Mouse (Mus musculus): ENCODE results near the gene Treh. TPM values are rescaled to one million over a fixed set of nuclear protein-coding genes. Genes with fewer than 3 reads are reported as not detected.

Gene Treh
- polyA plus RNA-seq, 1 experiment, result 0.10 TPM

DNA sequence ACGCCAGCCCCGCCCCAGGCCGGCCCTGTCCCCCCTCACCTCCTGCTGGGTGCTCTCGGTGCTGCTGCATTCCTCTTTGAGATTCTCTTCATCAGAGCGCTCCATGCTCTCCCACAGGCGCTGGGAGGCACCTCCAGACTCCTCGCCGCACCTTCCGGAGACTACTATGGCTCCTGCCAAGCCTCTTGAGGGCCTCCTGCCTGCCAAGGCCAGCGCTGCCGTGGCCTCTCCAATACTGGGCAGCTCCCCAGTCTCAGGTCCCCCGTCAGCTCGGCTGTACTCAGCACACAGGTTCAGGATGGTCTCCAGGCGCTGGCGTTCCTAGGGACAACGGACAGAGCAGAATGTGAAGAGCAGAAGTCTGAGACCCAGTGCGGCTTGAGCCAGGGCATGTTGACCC lies 38.6 kb downstream of the Treh start:
- no peak for TF ChIP-seq CTCF (IDR thresholded peaks at IDR 0.05; ENCODE audit: extremely low read depth, insufficient read depth, low read length)
- TF ChIP-seq POLR2A (IDR thresholded peaks at IDR 0.05; ENCODE audit: extremely low read depth, insufficient read depth, low read length), result no peak
- Histone ChIP-seq H3K4me3 (ENCODE audit: insufficient read depth, low read length) (no peak overlapping the region), H3K4me1 (ENCODE audit: control insufficient read depth, insufficient read depth, low read length) (no peaks in the 10 kb centered on the region), H3K27ac (ENCODE audit: insufficient read depth, low read length) (no peak overlapping the region)

- Histone ChIP-seq H3K27ac (ENCODE audit: insufficient read depth, low read length) (no peak overlapping the region), H3K4me3 (ENCODE audit: insufficient read depth, low read length) (no peak overlapping the region), H3K4me1 (ENCODE audit: control insufficient read depth, insufficient read depth, low read length) (no peaks in the 10 kb centered on the region)
- no peak for TF ChIP-seq POLR2A (IDR thresholded peaks at IDR 0.05; ENCODE audit: extremely low read depth, insufficient read depth, low read length)
- TF ChIP-seq CTCF (IDR thresholded peaks at IDR 0.05; ENCODE audit: extremely low read depth, insufficient read depth, low read length), result no peak
These were observed 40.0 kb downstream of the Treh start for GRCm38 (mm10) chr9:44713080-44713479.

- H3K4me1 ChIP-seq (ENCODE audit: control insufficient read depth, insufficient read depth, low read length), result no peaks in the 10 kb centered on the region
- H3K27ac ChIP-seq (ENCODE audit: insufficient read depth, low read length), result no peak overlapping the region
- no peak for TF ChIP-seq CTCF (IDR thresholded peaks at IDR 0.05; ENCODE audit: extremely low read depth, insufficient read depth, low read length)
- no peak for TF ChIP-seq POLR2A (IDR thresholded peaks at IDR 0.05; ENCODE audit: extremely low read depth, insufficient read depth, low read length)
- no peak overlapping the region for H3K4me3 ChIP-seq (ENCODE audit: insufficient read depth, low read length)
These were observed 40.5 kb downstream of the Treh start for GRCm38 (mm10) chr9:44713574-44713973.

DNA sequence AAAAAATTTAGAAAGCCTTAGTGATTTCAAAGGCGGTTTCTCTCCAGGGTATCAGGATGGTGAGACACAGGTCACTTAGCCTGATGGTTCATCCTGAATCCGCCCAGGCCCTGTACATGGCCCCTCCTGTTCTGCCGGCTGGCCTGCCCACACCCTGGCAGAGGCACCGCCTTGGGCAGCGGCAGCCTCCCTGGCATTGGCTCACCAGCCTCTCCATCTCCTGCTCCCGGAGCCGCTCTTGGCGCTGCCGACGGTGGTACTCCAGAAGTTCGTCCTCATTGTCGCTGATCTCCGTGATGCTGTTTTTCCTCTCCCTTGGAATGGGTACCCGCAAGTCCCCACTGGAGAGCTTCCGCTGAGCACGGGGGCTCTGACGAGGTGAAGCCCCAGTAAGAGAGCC lies 42.1 kb downstream of the Treh start:
- no peaks in the 10 kb centered on the region for H3K4me1 ChIP-seq (ENCODE audit: control insufficient read depth, insufficient read depth, low read length)
- no peak overlapping the region for H3K27ac ChIP-seq (ENCODE audit: insufficient read depth, low read length)
- no peak overlapping the region for H3K4me3 ChIP-seq (ENCODE audit: insufficient read depth, low read length)
- TF ChIP-seq CTCF (IDR thresholded peaks at IDR 0.05; ENCODE audit: extremely low read depth, insufficient read depth, low read length) (no peak), POLR2A (IDR thresholded peaks at IDR 0.05; ENCODE audit: extremely low read depth, insufficient read depth, low read length) (no peak)

GRCm38 (mm10) chr9:44715705-44716362 lies 42.8 kb downstream of the Treh start:
- TF ChIP-seq CTCF (IDR thresholded peaks at IDR 0.05; ENCODE audit: extremely low read depth, insufficient read depth, low read length) (no peak), POLR2A (IDR thresholded peaks at IDR 0.05; ENCODE audit: extremely low read depth, insufficient read depth, low read length) (no peak)
- Histone ChIP-seq H3K4me1 (ENCODE audit: control insufficient read depth, insufficient read depth, low read length) (no peaks in the 10 kb centered on the region), H3K27ac (ENCODE audit: insufficient read depth, low read length) (no peak overlapping the region), H3K4me3 (ENCODE audit: insufficient read depth, low read length) (no peak overlapping the region)

DNA sequence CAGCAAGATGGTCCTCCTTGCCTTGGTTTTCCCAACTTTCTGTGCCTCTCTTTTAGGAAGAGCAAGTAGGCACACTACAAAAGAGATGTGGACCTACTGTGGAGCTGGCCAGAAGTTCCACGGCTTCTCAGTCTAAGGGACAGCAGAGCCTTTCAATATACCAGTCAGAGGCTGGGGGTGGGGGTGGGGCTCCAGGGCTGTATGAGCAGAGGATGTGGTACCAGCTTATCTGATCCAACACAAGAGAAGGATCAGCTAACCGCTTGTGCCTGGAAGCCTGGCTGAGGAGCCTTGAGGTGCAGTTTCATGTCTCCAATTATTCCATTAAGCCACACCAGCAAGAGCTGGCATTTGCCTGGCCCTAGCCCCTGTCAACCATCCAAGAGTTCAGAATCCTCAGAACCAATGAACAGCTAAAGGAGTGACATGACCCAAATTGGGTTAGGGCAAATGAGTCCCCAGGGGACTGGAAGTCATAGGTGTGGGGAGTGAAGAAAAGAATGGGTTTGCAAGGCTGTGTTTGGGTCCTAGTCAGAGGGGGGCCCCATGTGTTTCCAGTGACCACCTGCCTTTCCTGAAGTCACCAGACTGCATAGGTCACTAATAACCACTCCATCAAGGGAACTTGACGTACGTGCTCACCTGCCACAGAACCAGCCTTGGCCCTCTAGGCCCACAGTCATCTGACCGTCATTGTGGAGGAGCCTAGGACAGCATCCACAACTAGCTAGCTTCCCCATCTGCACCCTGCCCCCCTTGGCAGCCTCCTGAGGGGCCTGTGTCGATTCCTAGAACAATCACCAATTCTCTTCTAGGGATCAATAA lies 44.2 kb downstream of the Treh start:
- TF ChIP-seq CTCF (IDR thresholded peaks at IDR 0.05; ENCODE audit: extremely low read depth, insufficient read depth, low read length), result no peak
- no peak for TF ChIP-seq POLR2A (IDR thresholded peaks at IDR 0.05; ENCODE audit: extremely low read depth, insufficient read depth, low read length)
- Histone ChIP-seq H3K4me3 (ENCODE audit: insufficient read depth, low read length) (no peak overlapping the region), H3K27ac (ENCODE audit: insufficient read depth, low read length) (no peak overlapping the region), H3K4me1 (ENCODE audit: control insufficient read depth, insufficient read depth, low read length) (peaks cover 4% of the 10 kb centered on the region; the same call in 1 of the 2 replicates)

DNA sequence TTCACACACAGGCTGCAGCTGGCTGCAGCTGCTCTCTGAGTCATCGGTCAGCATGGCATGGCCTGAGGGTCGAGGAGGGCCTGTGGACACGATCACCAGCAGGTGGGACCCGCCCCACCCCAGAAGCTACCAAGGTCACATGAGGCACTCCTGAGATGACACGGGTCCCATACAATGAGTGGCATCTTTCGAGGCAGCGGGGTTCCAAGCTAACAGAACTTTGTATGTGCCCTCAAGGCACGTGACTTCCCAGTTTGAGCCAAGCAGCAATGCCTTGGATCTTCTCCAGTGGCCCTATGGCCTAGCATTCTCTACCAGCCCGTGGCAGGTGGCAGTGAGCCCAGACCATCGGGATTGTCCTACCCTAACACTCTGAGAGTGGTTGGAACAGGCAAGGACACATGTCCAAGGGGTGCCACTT lies 44.8 kb downstream of the Treh start:
- TF ChIP-seq CTCF (IDR thresholded peaks at IDR 0.05; ENCODE audit: extremely low read depth, insufficient read depth, low read length) (no peak), POLR2A (IDR thresholded peaks at IDR 0.05; ENCODE audit: extremely low read depth, insufficient read depth, low read length) (no peak)
- Histone ChIP-seq H3K4me3 (ENCODE audit: insufficient read depth, low read length) (no peak overlapping the region), H3K4me1 (ENCODE audit: control insufficient read depth, insufficient read depth, low read length) (peaks cover 4% of the 10 kb centered on the region; the same call in 1 of the 2 replicates), H3K27ac (ENCODE audit: insufficient read depth, low read length) (0 out of 2 replicates have a peak overlapping the region, but pooled peaks have one; percentile 40)

GRCm38 (mm10) chr9:44718937-44719631 lies 46.1 kb downstream of the Treh start:
- Histone ChIP-seq H3K4me1 (ENCODE audit: control insufficient read depth, insufficient read depth, low read length) (peaks cover 8% of the 10 kb centered on the region), H3K4me3 (ENCODE audit: insufficient read depth, low read length) (no peak overlapping the region; the same call in 1 of the 2 replicates), H3K27ac (ENCODE audit: insufficient read depth, low read length) (no peak overlapping the region)
- TF ChIP-seq POLR2A (IDR thresholded peaks at IDR 0.05; ENCODE audit: extremely low read depth, insufficient read depth, low read length) (no peak), CTCF (IDR thresholded peaks at IDR 0.05; ENCODE audit: extremely low read depth, insufficient read depth, low read length) (no peak)

DNA sequence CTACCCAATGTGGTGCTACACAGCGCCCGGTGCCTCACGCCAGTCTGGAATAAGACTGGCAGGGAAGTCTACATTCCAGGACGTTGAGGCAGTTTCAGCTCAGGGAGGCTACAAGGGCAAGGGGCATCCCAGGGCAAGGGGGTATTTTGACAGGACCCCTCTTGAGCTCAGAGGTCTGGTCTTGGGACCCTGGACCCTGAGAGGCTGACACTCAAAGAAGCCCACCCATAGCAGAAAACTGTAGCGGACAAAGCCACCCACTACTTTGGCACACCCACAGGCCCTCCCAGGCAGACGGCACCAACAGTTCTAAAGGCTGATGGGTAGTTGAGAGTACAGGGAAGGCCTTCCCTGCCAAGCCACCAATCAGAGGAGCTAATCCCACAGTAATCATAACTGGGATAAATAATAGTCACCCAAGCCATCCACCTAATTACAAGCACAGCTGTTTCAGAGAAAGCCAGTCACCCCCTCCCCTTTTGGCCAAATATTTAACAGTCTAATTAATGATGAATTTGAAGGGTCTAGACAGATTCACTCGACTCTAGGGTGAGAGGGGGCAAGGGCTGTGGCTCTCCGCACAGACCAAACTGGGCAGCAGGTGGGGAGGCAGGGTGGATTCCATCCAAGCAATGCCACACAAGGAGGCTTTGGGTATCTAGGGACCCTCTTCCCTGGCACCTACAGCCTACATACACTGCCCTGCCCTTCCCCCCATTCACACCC lies 46.8 kb downstream of the Treh start:
- no peak overlapping the region for H3K27ac ChIP-seq (ENCODE audit: insufficient read depth, low read length)
- TF ChIP-seq POLR2A (IDR thresholded peaks at IDR 0.05; ENCODE audit: extremely low read depth, insufficient read depth, low read length) (no peak), CTCF (IDR thresholded peaks at IDR 0.05; ENCODE audit: extremely low read depth, insufficient read depth, low read length) (no peak)
- peaks cover 12% of the 10 kb centered on the region for H3K4me1 ChIP-seq (ENCODE audit: control insufficient read depth, insufficient read depth, low read length)
- peak overlapping the region; percentile 59; the same call in 1 of the 2 replicates for H3K4me3 ChIP-seq (ENCODE audit: insufficient read depth, low read length)

Data from cortical plate, adult 2 months (tissue).